Mouse (Mus musculus): ENCODE results near the gene Elobl. TPM values are rescaled to one million over a fixed set of nuclear protein-coding genes. Genes with fewer than 3 reads are reported as not detected.

Gene Elobl
- polyA plus RNA-seq (2015; fragmentation: Nextera tagmentation; extraction: Ambion mirVana), result not detected in 2 replicates

DNA sequence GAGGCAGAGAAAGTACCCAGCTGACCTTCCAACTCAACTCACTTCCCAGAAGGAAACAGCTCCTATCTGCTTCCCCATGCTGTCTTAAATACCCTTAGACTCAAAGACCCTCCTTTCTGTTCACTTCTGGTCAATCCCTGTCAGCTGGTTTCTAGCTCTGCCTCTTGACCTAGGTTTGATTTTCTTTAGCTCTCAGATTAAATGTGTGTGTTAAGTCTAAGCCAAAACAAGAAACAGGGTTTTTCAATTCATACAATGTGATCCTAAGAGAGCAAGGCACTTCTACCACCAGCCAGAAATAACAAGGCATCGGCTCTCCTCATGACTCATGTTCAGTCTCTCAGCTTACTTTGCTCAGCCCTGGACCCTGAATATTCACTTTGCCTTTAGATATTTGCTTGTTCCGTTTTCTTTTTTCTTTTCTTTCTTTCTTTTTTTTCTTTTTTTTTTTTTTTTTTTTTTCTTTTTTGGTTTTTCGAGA is at the start of gene Elobl:
Gene Elobl, minus strand, starts transcription at position 51 of the 481 bp plus-strand sequence.
- H3K9me3 ChIP-seq (ENCODE audit: control insufficient read depth), result no peaks in the 10 kb centered on the region
- no peak within 1 kb of the TSS for H3K4me3 ChIP-seq (ENCODE audit: low read depth, low read length)
- no peak within 1 kb of the TSS for H3K9ac ChIP-seq (ENCODE audit: low read depth, low read length)
- no peak for ATAC-seq
- 0 out of 2 replicates have a peak, but pooled peaks cover 4% of the 10 kb centered on the region for H3K27me3 ChIP-seq (replicated peaks; ENCODE audit: control insufficient read depth, insufficient read depth, low read length)
- no peak for TF ChIP-seq CTCF (IDR thresholded peaks at IDR 0.05; ENCODE audit: low read depth)
- no peaks in the 10 kb centered on the region for H3K36me3 ChIP-seq (ENCODE audit: control insufficient read depth, insufficient read depth)
- 95% methylated on average over 2 of the region's 3 CpGs for WGBS
- H3K4me1 ChIP-seq (replicated peaks; ENCODE audit: control insufficient read depth, insufficient read depth, low read length), result no peaks in the 10 kb centered on the region
- H3K4me2 ChIP-seq (replicated peaks; ENCODE audit: low read depth), result no peak within 1 kb of the TSS
- H3K27ac ChIP-seq (ENCODE audit: low read depth, low read length), result no peak within 1 kb of the TSS

DNA sequence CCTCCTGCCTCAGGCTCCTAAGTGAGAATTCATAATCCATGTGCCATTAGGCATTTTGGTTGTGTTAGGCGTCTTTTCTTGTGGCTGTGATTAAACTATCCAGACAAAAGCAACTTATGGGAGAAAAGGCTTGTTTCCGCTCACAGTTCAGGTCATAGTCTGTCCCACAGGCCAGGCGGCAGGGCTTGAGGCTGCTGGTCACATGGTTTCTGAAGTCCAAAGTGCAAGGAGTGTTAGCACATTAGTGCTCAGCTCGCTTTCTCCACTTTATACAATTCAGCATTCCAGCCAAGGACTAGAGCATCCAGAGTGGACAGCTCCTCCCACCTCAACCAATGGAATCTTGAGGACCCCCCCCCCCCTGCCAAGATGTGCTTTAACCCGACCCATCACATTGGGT is 45.5 kb upstream of the Elobl start:
- Histone ChIP-seq H3K4me2 (replicated peaks; ENCODE audit: low read depth) (no peak overlapping the region), H3K4me1 (replicated peaks; ENCODE audit: control insufficient read depth, insufficient read depth, low read length) (no peaks in the 10 kb centered on the region), H3K27ac (ENCODE audit: low read depth, low read length) (peak overlapping the region; percentile 31), H3K9me3 (ENCODE audit: control insufficient read depth) (no peaks in the 10 kb centered on the region), H3K27me3 (replicated peaks; ENCODE audit: control insufficient read depth, insufficient read depth, low read length) (no peaks in the 10 kb centered on the region), H3K9ac (ENCODE audit: low read depth, low read length) (no peak overlapping the region), H3K4me3 (ENCODE audit: low read depth, low read length) (no peak overlapping the region), H3K36me3 (ENCODE audit: control insufficient read depth, insufficient read depth) (peaks cover 84% of the 10 kb centered on the region)
- ATAC-seq, result peak; percentile 75
- no peak for TF ChIP-seq CTCF (IDR thresholded peaks at IDR 0.05; ENCODE audit: low read depth)
- 59% methylated on average over 5 of the region's 5 CpGs for WGBS

DNA sequence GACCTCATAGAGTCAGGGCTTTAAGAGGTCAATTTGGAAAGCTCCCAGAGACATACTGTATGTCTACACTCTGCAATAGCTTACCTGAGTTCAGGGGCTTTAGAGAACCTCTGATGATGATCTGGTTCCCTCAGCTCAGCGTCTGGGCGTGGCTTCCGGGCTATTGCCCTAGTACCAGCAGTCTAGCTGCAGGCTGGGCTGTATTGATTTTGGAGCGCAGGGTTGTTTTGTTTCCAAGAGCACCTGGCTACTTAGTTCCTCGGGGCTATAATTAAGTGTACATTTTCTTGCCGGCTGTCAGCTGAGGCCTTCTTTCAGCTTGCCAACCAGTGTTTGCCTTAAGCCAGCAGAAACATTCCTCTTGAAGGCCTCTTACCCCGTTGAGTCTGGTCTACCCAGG is 42.8 kb upstream of the Elobl start:
- Histone ChIP-seq H3K9me3 (ENCODE audit: control insufficient read depth) (no peaks in the 10 kb centered on the region), H3K27me3 (replicated peaks; ENCODE audit: control insufficient read depth, insufficient read depth, low read length) (no peaks in the 10 kb centered on the region), H3K36me3 (ENCODE audit: control insufficient read depth, insufficient read depth) (peaks cover 79% of the 10 kb centered on the region), H3K4me3 (ENCODE audit: low read depth, low read length) (no peak overlapping the region), H3K4me1 (replicated peaks; ENCODE audit: control insufficient read depth, insufficient read depth, low read length) (no peaks in the 10 kb centered on the region), H3K9ac (ENCODE audit: low read depth, low read length) (no peak overlapping the region), H3K4me2 (replicated peaks; ENCODE audit: low read depth) (no peak overlapping the region), H3K27ac (ENCODE audit: low read depth, low read length) (no peak overlapping the region)
- WGBS, result 37% methylated on average over 7 of the region's 7 CpGs
- TF ChIP-seq CTCF (IDR thresholded peaks at IDR 0.05; ENCODE audit: low read depth), result no peak
- ATAC-seq, result peak; percentile 44; the same call in 1 of the 2 replicates

DNA sequence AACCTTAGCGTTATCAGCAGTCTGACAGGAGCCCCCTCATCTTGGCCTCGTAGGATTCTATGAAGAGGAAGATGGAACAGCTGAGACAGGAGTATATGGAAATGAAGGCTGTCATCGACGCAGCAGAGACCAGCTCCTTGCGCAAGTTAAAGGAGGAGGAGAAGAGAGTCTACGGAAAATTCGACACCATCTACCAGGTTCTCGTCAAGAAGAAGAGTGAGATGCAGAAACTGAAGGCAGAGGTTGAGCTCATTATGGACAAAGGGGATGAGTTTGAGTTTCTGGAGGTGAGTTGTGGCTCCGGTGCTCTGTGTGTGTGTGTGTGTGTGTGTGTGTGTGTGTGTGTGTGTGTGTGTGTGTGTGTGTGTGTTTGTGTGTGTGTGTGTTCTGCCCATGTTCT is 42.3 kb upstream of the Elobl start:
- H3K9ac ChIP-seq (ENCODE audit: low read depth, low read length), result no peak overlapping the region
- no peaks in the 10 kb centered on the region for H3K4me1 ChIP-seq (replicated peaks; ENCODE audit: control insufficient read depth, insufficient read depth, low read length)
- H3K27me3 ChIP-seq (replicated peaks; ENCODE audit: control insufficient read depth, insufficient read depth, low read length), result no peaks in the 10 kb centered on the region
- 79% methylated on average over 9 of the region's 9 CpGs for WGBS
- no peak overlapping the region for H3K4me3 ChIP-seq (ENCODE audit: low read depth, low read length)
- no peak overlapping the region for H3K4me2 ChIP-seq (replicated peaks; ENCODE audit: low read depth)
- TF ChIP-seq CTCF (IDR thresholded peaks at IDR 0.05; ENCODE audit: low read depth), result no peak
- H3K9me3 ChIP-seq (ENCODE audit: control insufficient read depth), result no peaks in the 10 kb centered on the region
- H3K36me3 ChIP-seq (ENCODE audit: control insufficient read depth, insufficient read depth), result peaks cover 76% of the 10 kb centered on the region
- H3K27ac ChIP-seq (ENCODE audit: low read depth, low read length), result no peak overlapping the region
- ATAC-seq, result no peak

DNA sequence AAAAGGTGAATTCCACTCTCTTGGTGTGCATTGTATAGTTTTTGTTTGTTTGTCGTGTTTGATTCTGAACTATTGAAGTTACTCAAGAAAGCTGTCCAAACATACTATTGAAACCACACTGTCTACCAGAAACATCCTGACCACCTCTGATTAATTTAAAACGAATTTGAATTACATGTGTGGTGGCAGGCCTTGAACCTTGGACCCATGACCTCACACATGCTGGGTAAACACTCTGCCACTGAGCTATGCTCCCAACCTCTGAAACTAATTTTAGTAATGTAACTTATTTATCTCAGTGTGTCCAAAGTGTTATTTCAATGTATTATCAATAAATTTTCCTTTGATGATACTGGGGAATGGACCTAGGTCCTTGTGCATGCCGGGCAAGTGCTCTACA is 40.9 kb upstream of the Elobl start:
- H3K9ac ChIP-seq (ENCODE audit: low read depth, low read length), result no peak overlapping the region
- 63% methylated on average over 3 of the region's 3 CpGs for WGBS
- H3K27me3 ChIP-seq (replicated peaks; ENCODE audit: control insufficient read depth, insufficient read depth, low read length), result no peaks in the 10 kb centered on the region
- H3K36me3 ChIP-seq (ENCODE audit: control insufficient read depth, insufficient read depth), result peaks cover 64% of the 10 kb centered on the region
- no peak overlapping the region for H3K27ac ChIP-seq (ENCODE audit: low read depth, low read length)
- H3K9me3 ChIP-seq (ENCODE audit: control insufficient read depth), result no peaks in the 10 kb centered on the region
- H3K4me1 ChIP-seq (replicated peaks; ENCODE audit: control insufficient read depth, insufficient read depth, low read length), result peaks cover 2% of the 10 kb centered on the region
- ATAC-seq, result no peak
- no peak for TF ChIP-seq CTCF (IDR thresholded peaks at IDR 0.05; ENCODE audit: low read depth)
- no peak overlapping the region for H3K4me3 ChIP-seq (ENCODE audit: low read depth, low read length)
- no peak overlapping the region for H3K4me2 ChIP-seq (replicated peaks; ENCODE audit: low read depth)

DNA sequence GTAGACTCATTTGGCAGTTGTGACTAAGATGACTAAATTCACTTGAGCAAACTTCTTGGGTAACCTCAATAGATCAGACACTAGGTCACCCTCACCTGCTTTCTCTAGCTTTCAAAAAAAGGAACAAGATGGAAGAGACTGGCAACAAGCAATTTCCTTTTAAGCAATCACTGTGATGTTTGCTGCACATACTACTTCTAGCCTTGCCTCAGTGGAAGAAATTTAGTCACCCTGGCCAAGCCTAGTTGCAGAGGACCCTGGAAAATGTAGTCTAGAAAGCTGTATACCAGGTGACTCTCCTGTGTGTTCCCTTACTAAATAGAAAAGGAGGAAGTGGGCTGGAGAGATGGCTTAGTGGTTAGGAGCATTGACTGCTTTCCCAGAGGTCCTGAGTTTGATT is 39.7 kb upstream of the Elobl start:
- TF ChIP-seq CTCF (IDR thresholded peaks at IDR 0.05; ENCODE audit: low read depth), result no peak
- no peaks in the 10 kb centered on the region for H3K9me3 ChIP-seq (ENCODE audit: control insufficient read depth)

DNA sequence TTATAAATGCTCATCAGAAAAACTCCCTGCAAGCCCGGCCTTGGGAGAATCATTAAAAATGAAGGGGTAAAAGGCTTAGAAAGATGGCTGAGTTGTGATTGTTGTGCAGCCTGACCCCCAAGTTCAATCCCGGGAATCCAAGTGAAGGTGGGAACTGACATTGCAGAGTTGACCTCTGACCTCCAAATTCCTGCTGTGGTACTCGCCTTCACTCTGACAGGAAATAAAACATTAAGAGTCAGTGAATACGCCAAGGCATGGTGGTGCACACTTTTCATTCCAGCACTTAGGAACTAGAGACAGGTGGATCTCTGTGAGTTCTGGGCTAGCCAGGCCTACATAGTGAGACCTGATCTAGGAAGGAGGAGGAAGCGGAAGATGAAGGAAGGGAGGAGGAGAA is 38.7 kb upstream of the Elobl start:
- Histone ChIP-seq H3K27ac (ENCODE audit: low read depth, low read length) (no peak overlapping the region), H3K9me3 (ENCODE audit: control insufficient read depth) (no peaks in the 10 kb centered on the region), H3K9ac (ENCODE audit: low read depth, low read length) (no peak overlapping the region), H3K4me2 (replicated peaks; ENCODE audit: low read depth) (no peak overlapping the region), H3K4me1 (replicated peaks; ENCODE audit: control insufficient read depth, insufficient read depth, low read length) (peaks cover 2% of the 10 kb centered on the region), H3K27me3 (replicated peaks; ENCODE audit: control insufficient read depth, insufficient read depth, low read length) (no peaks in the 10 kb centered on the region), H3K36me3 (ENCODE audit: control insufficient read depth, insufficient read depth) (peaks cover 44% of the 10 kb centered on the region), H3K4me3 (ENCODE audit: low read depth, low read length) (no peak overlapping the region)
- no peak for ATAC-seq
- TF ChIP-seq CTCF (IDR thresholded peaks at IDR 0.05; ENCODE audit: low read depth), result no peak
- 75% methylated on average over 5 of the region's 5 CpGs for WGBS

More for the DNA sequence above, 39.7 kb upstream of the Elobl start:
- peaks cover 2% of the 10 kb centered on the region for H3K4me1 ChIP-seq (replicated peaks; ENCODE audit: control insufficient read depth, insufficient read depth, low read length)
- no peak overlapping the region for H3K4me2 ChIP-seq (replicated peaks; ENCODE audit: low read depth)
- H3K4me3 ChIP-seq (ENCODE audit: low read depth, low read length), result no peak overlapping the region
- no peak for ATAC-seq
- H3K36me3 ChIP-seq (ENCODE audit: control insufficient read depth, insufficient read depth), result peaks cover 54% of the 10 kb centered on the region
- H3K9ac ChIP-seq (ENCODE audit: low read depth, low read length), result no peak overlapping the region
- no peaks in the 10 kb centered on the region for H3K27me3 ChIP-seq (replicated peaks; ENCODE audit: control insufficient read depth, insufficient read depth, low read length)
- no peak overlapping the region for H3K27ac ChIP-seq (ENCODE audit: low read depth, low read length)

Measured in intestine, postnatal 0 days (tissue).